Mouse (Mus musculus): ENCODE results near the gene Asb4.

- TF ChIP-seq POLR2A (IDR thresholded peaks at IDR 0.05; ENCODE audit: borderline replicate concordance, extremely low read depth, low read depth, low read length) (no peak), CTCF (IDR thresholded peaks at IDR 0.05; ENCODE audit: insufficient read depth, low read length) (no peak)
Observed at GRCm38 (mm10) chr6:5381918-5382582, 1.1 kb upstream of the Asb4 start.
